In the genomic region with DNA sequence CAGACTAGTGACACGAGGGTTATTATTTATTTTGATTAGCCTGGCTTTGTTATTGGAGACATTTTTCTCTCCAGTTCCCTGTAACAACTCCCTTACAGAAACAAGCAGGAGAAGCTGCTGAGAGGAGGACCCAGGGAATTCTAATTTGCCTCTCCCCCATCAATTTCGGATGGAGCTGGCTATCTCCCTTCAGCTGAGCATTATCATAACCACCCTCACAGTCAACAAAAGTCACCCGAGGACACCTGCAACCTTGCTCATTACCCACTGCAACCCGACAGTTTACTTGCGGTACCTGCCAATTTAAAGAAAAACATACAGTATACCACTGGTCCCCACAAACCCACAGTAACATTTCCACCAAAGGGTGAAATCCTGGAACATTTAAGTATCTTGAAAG, we compare ENCODE assay signal across 21 mouse cellular contexts.
DNase-seq lines count a peak whose midpoint lies in the region; ATAC-seq and TF ChIP-seq lines count a peak whose summit lies in the region.
"Had no signal": no experiment of that assay in that cellular context is flagged by ENCODE, and none has a peak within 500 bp of the region (broad histone marks: within the 10 kb centered on the region; RNA-seq: fewer than 3 reads in every experiment).

No protein-coding gene starts in this region.

- H3K9ac ChIP-seq in forebrain, embryonic 12.5 days, result no peak overlapping the region
- H3K9ac ChIP-seq in forebrain, embryonic 14.5 days (ENCODE audit: low read length), result no peak overlapping the region
- H3K9ac ChIP-seq in midbrain, embryonic 14.5 days (replicated peaks; ENCODE audit: low read length), result no peak overlapping the region
- no peak overlapping the region for H3K9ac ChIP-seq in neural tube, embryonic 14.5 days (replicated peaks; ENCODE audit: low read depth, low read length)
- H3K9ac ChIP-seq: forebrain, embryonic 15.5 days; hindbrain, embryonic 12.5 days had no signal

- DNase-seq in forebrain, embryonic 14.5 days (ENCODE audit: low spot score), result no peak
- DNase-seq in kidney, postnatal 4 days, result peak; percentile 1 to 2
- DNase-seq in kidney, postnatal 36 days, result no peak
- peak; percentile 48 for DNase-seq in midbrain, embryonic 14.5 days
- DNase-seq in thymus, adult 18-20 months, result no peak
- DNase-seq in layer of hippocampus, adult 2 months (ENCODE audit: low spot score in 2 of 2), result no peak
- DNase-seq: adrenal gland, postnatal 25 days; B cell, adult 2 months; cerebellum, adult 2 months; gastrocnemius, postnatal 10 days; heart, adult 18-20 months; heart, postnatal 10 days; heart, postnatal 4 days had no signal

- no peaks in the 10 kb centered on the region for H3K36me3 ChIP-seq in forebrain, embryonic 12.5 days (replicated peaks)
- no peaks in the 10 kb centered on the region for H3K36me3 ChIP-seq in forebrain, embryonic 14.5 days (ENCODE audit: control insufficient read depth, insufficient read depth, low read length)
- no peaks in the 10 kb centered on the region for H3K36me3 ChIP-seq in midbrain, embryonic 14.5 days (ENCODE audit: control insufficient read depth, insufficient read depth, low read length)
- no peaks in the 10 kb centered on the region for H3K36me3 ChIP-seq in neural tube, embryonic 14.5 days (ENCODE audit: control insufficient read depth, insufficient read depth, low read length)
- H3K36me3 ChIP-seq: embryonic facial prominence, embryonic 10.5 days; forebrain, embryonic 15.5 days; G1E; heart, embryonic 10.5 days; hindbrain, embryonic 12.5 days had no signal

- WGBS in forebrain, embryonic 12.5 days, result 30% methylated on average over 5 of the region's 5 CpGs
- 49% methylated on average over 5 of the region's 5 CpGs for WGBS in forebrain, embryonic 14.5 days
- 16% methylated on average over 5 of the region's 5 CpGs for WGBS in midbrain, embryonic 14.5 days
- WGBS in neural tube, embryonic 14.5 days, result 51% methylated on average over 5 of the region's 5 CpGs

- peaks cover 55% of the 10 kb centered on the region for H3K27me3 ChIP-seq in forebrain, embryonic 12.5 days
- H3K27me3 ChIP-seq in forebrain, embryonic 14.5 days (replicated peaks; ENCODE audit: control insufficient read depth, insufficient read depth, low read length), result peaks cover 4% of the 10 kb centered on the region; the same call in 1 of the 2 replicates
- no peaks in the 10 kb centered on the region for H3K27me3 ChIP-seq in midbrain, embryonic 14.5 days (ENCODE audit: control insufficient read depth, insufficient read depth, low read length)
- no peaks in the 10 kb centered on the region for H3K27me3 ChIP-seq in neural tube, embryonic 14.5 days (ENCODE audit: control insufficient read depth, insufficient read depth, low read length)
- H3K27me3 ChIP-seq: hindbrain, embryonic 12.5 days had no signal

- H3K4me3 ChIP-seq in forebrain, embryonic 12.5 days (replicated peaks), result no peak overlapping the region
- no peak overlapping the region for H3K4me3 ChIP-seq in forebrain, embryonic 14.5 days (ENCODE audit: low read depth, low read length)
- H3K4me3 ChIP-seq in midbrain, embryonic 14.5 days (replicated peaks; ENCODE audit: low read depth, low read length), result no peak overlapping the region
- H3K4me3 ChIP-seq in neural tube, embryonic 14.5 days (ENCODE audit: low read depth, low read length), result no peak overlapping the region
- no peak overlapping the region for H3K4me3 ChIP-seq in layer of hippocampus, adult 2 months
- H3K4me3 ChIP-seq: embryonic facial prominence, embryonic 10.5 days; forebrain, embryonic 15.5 days; heart, embryonic 10.5 days; hindbrain, embryonic 12.5 days had no signal

- TF ChIP-seq CTCF in layer of hippocampus, adult 2 months (conservative IDR thresholded peaks at IDR 0.05), result no peak

- ATAC-seq in forebrain, embryonic 12.5 days (ENCODE audit: low FRiP score), result 0 out of 2 replicates have a peak, but pooled peaks have one; percentile 30
- ATAC-seq in forebrain, embryonic 14.5 days, result no peak
- ATAC-seq in midbrain, embryonic 14.5 days (ENCODE audit: low FRiP score, low TSS enrichment), result peak; percentile 54
- peak; percentile 46 for ATAC-seq in neural tube, embryonic 14.5 days (ENCODE audit: low read depth)
- ATAC-seq: CD4-positive, CD25-positive, alpha-beta regulatory T cell, adult 4 months had no signal

- H3K27ac ChIP-seq in forebrain, embryonic 12.5 days, result no peak overlapping the region
- no peak overlapping the region for H3K27ac ChIP-seq in forebrain, embryonic 14.5 days (ENCODE audit: low read depth, low read length)
- peak overlapping the region; percentile 67; the same call in 1 of the 2 replicates for H3K27ac ChIP-seq in midbrain, embryonic 14.5 days (replicated peaks; ENCODE audit: low read depth, low read length)
- H3K27ac ChIP-seq in neural tube, embryonic 14.5 days (ENCODE audit: low read depth, low read length), result no peak overlapping the region
- no peak overlapping the region for H3K27ac ChIP-seq in layer of hippocampus, adult 2 months
- H3K27ac ChIP-seq: embryonic facial prominence, embryonic 10.5 days; forebrain, embryonic 15.5 days; heart, embryonic 10.5 days; hindbrain, embryonic 12.5 days had no signal

- H3K9me3 ChIP-seq in forebrain, embryonic 12.5 days, result no peaks in the 10 kb centered on the region
- H3K9me3 ChIP-seq in forebrain, embryonic 14.5 days (replicated peaks; ENCODE audit: control insufficient read depth, low read length), result no peaks in the 10 kb centered on the region
- no peaks in the 10 kb centered on the region for H3K9me3 ChIP-seq in midbrain, embryonic 14.5 days (ENCODE audit: control insufficient read depth, low read length)
- no peaks in the 10 kb centered on the region for H3K9me3 ChIP-seq in neural tube, embryonic 14.5 days (ENCODE audit: control insufficient read depth, low read length)
- H3K9me3 ChIP-seq: embryonic facial prominence, embryonic 10.5 days; forebrain, embryonic 15.5 days; heart, embryonic 10.5 days; hindbrain, embryonic 12.5 days had no signal

- peaks cover 18% of the 10 kb centered on the region for H3K4me1 ChIP-seq in forebrain, embryonic 12.5 days
- H3K4me1 ChIP-seq in forebrain, embryonic 14.5 days (ENCODE audit: control insufficient read depth, insufficient read depth, low read length), result no peaks in the 10 kb centered on the region
- peaks cover 6% of the 10 kb centered on the region for H3K4me1 ChIP-seq in midbrain, embryonic 14.5 days (ENCODE audit: control insufficient read depth, insufficient read depth, low read length)
- H3K4me1 ChIP-seq in neural tube, embryonic 14.5 days (ENCODE audit: control insufficient read depth, insufficient read depth, low read length), result no peaks in the 10 kb centered on the region
- H3K4me1 ChIP-seq: forebrain, embryonic 15.5 days; heart, embryonic 10.5 days had no signal

- H3K4me2 ChIP-seq in forebrain, embryonic 12.5 days, result no peak overlapping the region
- H3K4me2 ChIP-seq in forebrain, embryonic 14.5 days (ENCODE audit: low read length), result no peak overlapping the region
- H3K4me2 ChIP-seq in midbrain, embryonic 14.5 days (ENCODE audit: low read length), result no peak overlapping the region
- H3K4me2 ChIP-seq in neural tube, embryonic 14.5 days (ENCODE audit: low read depth, low read length), result no peak overlapping the region
- H3K4me2 ChIP-seq: forebrain, embryonic 15.5 days; hindbrain, embryonic 12.5 days had no signal

Comparison
In these comparisons a context has a peak if more than half of its experiments do, and no peak if none do; other contexts are left out.
1. DNase-seq: peak in kidney, postnatal 4 days (2 of 2) and midbrain, embryonic 14.5 days (single experiment); none in forebrain, embryonic 14.5 days (single experiment), kidney, postnatal 36 days (0 of 2), thymus, adult 18-20 months (0 of 2) and layer of hippocampus, adult 2 months (0 of 2).